Mouse (Mus musculus) cerebellum, adult 8-10 months (tissue): ENCODE data around the gene Lamb1.
A peak's percentile ranks its signal among the peaks of the same experiment; 100 is the strongest.

Source experiments
- DNase-seq: peaks from one replicate; pipeline ENCODE4 v3.0.0; 2022

Gene Lamb1

GRCm38 (mm10) chr12:31318409-31318963, 53.5 kb downstream of the Lamb1 start:
- DNase-seq, result no peak

GRCm38 (mm10) chr12:31320817-31321216, 55.8 kb downstream of the Lamb1 start:
- no peak for DNase-seq

- DNase-seq, result no peak
Observed at GRCm38 (mm10) chr12:31321532-31321931, 56.5 kb downstream of the Lamb1 start.

GRCm38 (mm10) chr12:31323136-31323695, 58.2 kb downstream of the Lamb1 start:
- no peak for DNase-seq

GRCm38 (mm10) chr12:31327139-31327538, 62.1 kb downstream of the Lamb1 start:
- DNase-seq, result no peak

- DNase-seq, result peak; percentile 34
Observed at GRCm38 (mm10) chr12:31333261-31333660, 68.2 kb downstream of the Lamb1 start.

- DNase-seq, result no peak
Observed at GRCm38 (mm10) chr12:31350191-31350943, 85.3 kb downstream of the Lamb1 start.

- peak; percentile 94 for DNase-seq
Observed at GRCm38 (mm10) chr12:31350944-31351928, 86.2 kb downstream of the Lamb1 start, which contains the start of gene Dld. TSS of gene Dld (minus strand) at chr12:31351453.

GRCm38 (mm10) chr12:31366428-31366827, 101.4 kb downstream of the Lamb1 start:
- no peak for DNase-seq

GRCm38 (mm10) chr12:31367721-31368120, 102.7 kb downstream of the Lamb1 start:
- no peak for DNase-seq

GRCm38 (mm10) chr12:31369118-31369517, 104.1 kb downstream of the Lamb1 start:
- no peak for DNase-seq

- DNase-seq, result no peak
Observed at GRCm38 (mm10) chr12:31369656-31370055, 104.6 kb downstream of the Lamb1 start.

- DNase-seq, result peak; percentile 40
Observed at GRCm38 (mm10) chr12:31374603-31375282, 109.7 kb downstream of the Lamb1 start.

GRCm38 (mm10) chr12:31375283-31375615, 110.2 kb downstream of the Lamb1 start:
- no peak for DNase-seq

GRCm38 (mm10) chr12:31376326-31376950, 111.4 kb downstream of the Lamb1 start:
- DNase-seq, result no peak

GRCm38 (mm10) chr12:31377241-31377640, 112.2 kb downstream of the Lamb1 start:
- DNase-seq, result no peak
